Mouse (Mus musculus): Measurements from ENCODE around the gene Tmc3. TPM values are rescaled to one million over a fixed set of nuclear protein-coding genes. Genes with fewer than 3 reads are reported as not detected.

Gene Tmc3
- polyA plus RNA-seq (2012; rRNA removed): 0.10 and 0.19 TPM in 2 replicates

- TF ChIP-seq CTCF (IDR thresholded peaks at IDR 0.05; ENCODE audit: insufficient read depth, low read length) (no peak), POLR2A (IDR thresholded peaks at IDR 0.05; ENCODE audit: borderline replicate concordance, extremely low read depth, low read depth, low read length) (no peak)
- H3K4me3 ChIP-seq (replicated peaks; ENCODE audit: extremely low read depth, low read depth, low read length): no peak within 1 kb of the TSS
- DNase-seq: no peak
- no peaks in the 10 kb centered on the region for H3K4me1 ChIP-seq (ENCODE audit: control insufficient read depth, insufficient read depth, low read length)
- 42% methylated on average over 11 of the region's 11 CpGs for WGBS
Observed at GRCm38 (mm10) chr7:83584639-83585471, at the start of gene Tmc3. TSS of gene Tmc3 (plus strand) at chr7:83584927.

- Histone ChIP-seq H3K4me1 (ENCODE audit: control insufficient read depth, insufficient read depth, low read length) (no peaks in the 10 kb centered on the region), H3K4me3 (replicated peaks; ENCODE audit: extremely low read depth, low read depth, low read length) (no peak overlapping the region)
- TF ChIP-seq POLR2A (IDR thresholded peaks at IDR 0.05; ENCODE audit: borderline replicate concordance, extremely low read depth, low read depth, low read length): no peak
- no peak for TF ChIP-seq CTCF (IDR thresholded peaks at IDR 0.05; ENCODE audit: insufficient read depth, low read length)
- DNase-seq: no peak
- WGBS: 52% methylated on average over 5 of the region's 5 CpGs
Observed at GRCm38 (mm10) chr7:83541536-83542169, 43.1 kb upstream of the Tmc3 start.

- DNase-seq: no peak
- WGBS: 61% methylated on average over 7 of the region's 7 CpGs
- TF ChIP-seq CTCF (IDR thresholded peaks at IDR 0.05; ENCODE audit: insufficient read depth, low read length) (no peak), POLR2A (IDR thresholded peaks at IDR 0.05; ENCODE audit: borderline replicate concordance, extremely low read depth, low read depth, low read length) (no peak)
- no peaks in the 10 kb centered on the region; the same call in 1 of the 2 replicates for H3K4me1 ChIP-seq (ENCODE audit: control insufficient read depth, insufficient read depth, low read length)
- H3K4me3 ChIP-seq (replicated peaks; ENCODE audit: extremely low read depth, low read depth, low read length): no peak overlapping the region
Observed at GRCm38 (mm10) chr7:83548686-83549352, 35.9 kb upstream of the Tmc3 start.

GRCm38 (mm10) chr7:83549353-83549774 is 35.4 kb upstream of the Tmc3 start:
- H3K4me1 ChIP-seq (ENCODE audit: control insufficient read depth, insufficient read depth, low read length): no peaks in the 10 kb centered on the region; the same call in 1 of the 2 replicates
- H3K4me3 ChIP-seq (replicated peaks; ENCODE audit: extremely low read depth, low read depth, low read length): no peak overlapping the region
- no peak for DNase-seq
- 71% methylated on average over 7 of the region's 7 CpGs for WGBS
- TF ChIP-seq CTCF (IDR thresholded peaks at IDR 0.05; ENCODE audit: insufficient read depth, low read length) (no peak), POLR2A (IDR thresholded peaks at IDR 0.05; ENCODE audit: borderline replicate concordance, extremely low read depth, low read depth, low read length) (no peak)

- no peaks in the 10 kb centered on the region; the same call in 1 of the 2 replicates for H3K4me1 ChIP-seq (ENCODE audit: control insufficient read depth, insufficient read depth, low read length)
- DNase-seq: no peak
- no peak overlapping the region for H3K4me3 ChIP-seq (replicated peaks; ENCODE audit: extremely low read depth, low read depth, low read length)
- no peak for TF ChIP-seq POLR2A (IDR thresholded peaks at IDR 0.05; ENCODE audit: borderline replicate concordance, extremely low read depth, low read depth, low read length)
- TF ChIP-seq CTCF (IDR thresholded peaks at IDR 0.05; ENCODE audit: insufficient read depth, low read length): peak; percentile 38; the same call in 1 of the 2 replicates
- 44% methylated on average over 5 of the region's 5 CpGs for WGBS
Observed at GRCm38 (mm10) chr7:83549951-83550407, 34.7 kb upstream of the Tmc3 start.

- no peak for DNase-seq
- no peak overlapping the region for H3K4me3 ChIP-seq (replicated peaks; ENCODE audit: extremely low read depth, low read depth, low read length)
- WGBS: 60% methylated on average over 6 of the region's 6 CpGs
- H3K4me1 ChIP-seq (ENCODE audit: control insufficient read depth, insufficient read depth, low read length): no peaks in the 10 kb centered on the region; the same call in 1 of the 2 replicates
- TF ChIP-seq CTCF (IDR thresholded peaks at IDR 0.05; ENCODE audit: insufficient read depth, low read length): no peak
- TF ChIP-seq POLR2A (IDR thresholded peaks at IDR 0.05; ENCODE audit: borderline replicate concordance, extremely low read depth, low read depth, low read length): no peak
Observed at GRCm38 (mm10) chr7:83554477-83554876, 30.2 kb upstream of the Tmc3 start.

GRCm38 (mm10) chr7:83556488-83556887 is 28.2 kb upstream of the Tmc3 start:
- H3K4me1 ChIP-seq (ENCODE audit: control insufficient read depth, insufficient read depth, low read length): no peaks in the 10 kb centered on the region
- no peak for DNase-seq
- TF ChIP-seq POLR2A (IDR thresholded peaks at IDR 0.05; ENCODE audit: borderline replicate concordance, extremely low read depth, low read depth, low read length) (no peak), CTCF (IDR thresholded peaks at IDR 0.05; ENCODE audit: insufficient read depth, low read length) (no peak)
- no peak overlapping the region for H3K4me3 ChIP-seq (replicated peaks; ENCODE audit: extremely low read depth, low read depth, low read length)
- 25% methylated on average over 2 of the region's 2 CpGs for WGBS

GRCm38 (mm10) chr7:83558741-83559280 is 25.9 kb upstream of the Tmc3 start:
- TF ChIP-seq POLR2A (IDR thresholded peaks at IDR 0.05; ENCODE audit: borderline replicate concordance, extremely low read depth, low read depth, low read length) (no peak), CTCF (IDR thresholded peaks at IDR 0.05; ENCODE audit: insufficient read depth, low read length) (no peak)
- 53% methylated on average over 5 of the region's 5 CpGs for WGBS
- DNase-seq: no peak

GRCm38 (mm10) chr7:83559495-83559894 is 25.2 kb upstream of the Tmc3 start:
- Histone ChIP-seq H3K4me3 (replicated peaks; ENCODE audit: extremely low read depth, low read depth, low read length) (no peak overlapping the region), H3K4me1 (ENCODE audit: control insufficient read depth, insufficient read depth, low read length) (no peaks in the 10 kb centered on the region)
- TF ChIP-seq POLR2A (IDR thresholded peaks at IDR 0.05; ENCODE audit: borderline replicate concordance, extremely low read depth, low read depth, low read length): no peak
- DNase-seq: no peak
- 59% methylated on average over 3 of the region's 3 CpGs for WGBS

More at GRCm38 (mm10) chr7:83558741-83559280, 25.9 kb upstream of the Tmc3 start:
- Histone ChIP-seq H3K4me1 (ENCODE audit: control insufficient read depth, insufficient read depth, low read length) (no peaks in the 10 kb centered on the region), H3K4me3 (replicated peaks; ENCODE audit: extremely low read depth, low read depth, low read length) (no peak overlapping the region)

All from lung, adult 2 months (tissue).